Mouse (Mus musculus): ENCODE results near the gene Psg21. TPM values are rescaled to one million over a fixed set of nuclear protein-coding genes. Genes with fewer than 3 reads are reported as not detected.
A peak's percentile ranks its signal among the peaks of the same experiment; 100 is the strongest.
"Not testable (repeated sequence)": the region's sequence is repeated elsewhere in the genome, so short reads cannot be mapped to it uniquely, and the experiment has no call there.

Psg21 gene
- polyA plus RNA-seq (2012; rRNA removed): not detected in 2 replicates

DNA sequence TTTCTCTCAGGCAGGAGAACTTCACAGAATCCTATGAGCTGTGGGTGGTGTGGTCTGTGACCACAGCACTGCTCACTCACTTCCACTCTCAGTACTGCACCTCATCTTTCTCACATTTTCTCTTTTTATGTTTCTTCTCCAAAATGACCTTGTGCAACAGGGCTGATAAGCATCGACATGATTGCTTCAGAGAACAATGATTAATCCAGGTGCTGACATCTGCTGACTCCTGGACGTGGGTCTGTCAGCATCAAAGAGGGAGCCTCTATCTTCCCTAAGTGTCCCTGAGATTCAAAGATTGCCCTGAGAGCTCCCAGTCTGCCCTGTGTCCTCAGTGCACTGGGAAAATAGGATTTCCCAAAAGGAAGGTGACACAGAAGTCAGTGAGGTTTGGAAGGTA lies at the start of gene Psg21:
Gene Psg21, minus strand, starts transcription at position 101 of the 400 bp plus-strand sequence.
- H3K4me1 ChIP-seq (ENCODE audit: control insufficient read depth, insufficient read depth, low read length); H3K27ac ChIP-seq (ENCODE audit: insufficient read depth, low read depth, low read length); H3K36me3 ChIP-seq (ENCODE audit: control insufficient read depth, insufficient read depth, low read length); DNase-seq; H3K4me3 ChIP-seq (ENCODE audit: insufficient read depth, low read depth, low read length); H3K27me3 ChIP-seq (replicated peaks; ENCODE audit: control insufficient read depth, insufficient read depth, low read length): not testable (repeated sequence)
- WGBS: 72% methylated on average over 2 of the region's 2 CpGs

DNA sequence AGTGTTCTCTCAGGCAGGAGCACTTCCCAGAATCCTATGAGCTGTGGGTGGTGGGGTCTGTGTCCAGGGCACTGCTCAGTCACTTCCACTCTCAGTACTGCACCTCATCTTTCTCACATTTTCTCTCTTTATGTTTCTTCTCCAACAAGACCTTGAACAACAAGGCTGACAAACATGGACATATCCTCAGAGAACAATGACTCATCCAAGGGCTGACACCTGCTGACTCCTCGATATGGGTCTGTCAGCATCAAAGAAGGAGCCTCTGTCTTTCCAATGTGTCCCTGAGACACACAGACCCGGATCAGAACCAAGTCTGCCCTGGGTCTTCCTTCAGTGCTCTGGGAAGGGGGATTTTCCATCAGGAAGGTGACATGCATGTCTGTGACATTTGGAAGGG lies 29.6 kb upstream of the Psg21 start, which contains the start of gene Psg20:
Gene Psg20, minus strand, starts transcription at position 101 of the 400 bp plus-strand sequence.
- no peaks in the 10 kb centered on the region for H3K36me3 ChIP-seq (ENCODE audit: control insufficient read depth, insufficient read depth, low read length)
- no peak within 1 kb of the TSS for H3K27ac ChIP-seq (ENCODE audit: insufficient read depth, low read depth, low read length)
- H3K4me1 ChIP-seq (ENCODE audit: control insufficient read depth, insufficient read depth, low read length): no peaks in the 10 kb centered on the region
- DNase-seq: no peak
- H3K27me3 ChIP-seq (replicated peaks; ENCODE audit: control insufficient read depth, insufficient read depth, low read length): no peaks in the 10 kb centered on the region
- TF ChIP-seq POLR2A (IDR thresholded peaks at IDR 0.05; ENCODE audit: low read depth, low read length) (no peak), CTCF (conservative IDR thresholded peaks at IDR 0.05; ENCODE audit: insufficient read depth, insufficient read length, low read depth, low read length) (no peak)
- H3K4me3 ChIP-seq (ENCODE audit: insufficient read depth, low read depth, low read length): no peak within 1 kb of the TSS
- 61% methylated on average over 2 of the region's 2 CpGs for WGBS

DNA sequence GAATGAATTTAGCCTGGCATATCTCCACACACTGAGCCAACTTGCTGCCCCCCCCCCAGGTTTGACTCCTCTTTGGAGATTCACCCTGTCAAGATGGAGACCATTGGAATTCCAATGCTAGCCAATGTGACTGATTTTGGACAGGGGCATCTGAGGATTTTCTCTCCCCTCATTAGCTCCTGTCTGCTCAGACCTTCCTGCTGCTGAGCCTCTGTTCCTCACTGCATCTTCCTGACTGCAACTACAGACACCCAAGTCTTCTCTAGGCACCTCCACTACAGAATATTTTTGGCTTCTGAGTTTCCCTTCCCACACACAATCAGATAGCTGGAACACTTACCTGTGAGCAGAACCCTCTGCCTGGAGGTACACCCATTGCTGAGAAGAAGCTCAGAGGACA lies 29.1 kb upstream of the Psg21 start:
- Histone ChIP-seq H3K36me3 (ENCODE audit: control insufficient read depth, insufficient read depth, low read length) (no peaks in the 10 kb centered on the region), H3K27me3 (replicated peaks; ENCODE audit: control insufficient read depth, insufficient read depth, low read length) (no peaks in the 10 kb centered on the region), H3K27ac (ENCODE audit: insufficient read depth, low read depth, low read length) (no peak overlapping the region), H3K4me3 (ENCODE audit: insufficient read depth, low read depth, low read length) (no peak overlapping the region), H3K4me1 (ENCODE audit: control insufficient read depth, insufficient read depth, low read length) (no peaks in the 10 kb centered on the region)
- no peak for TF ChIP-seq CTCF (conservative IDR thresholded peaks at IDR 0.05; ENCODE audit: insufficient read depth, insufficient read length, low read depth, low read length)
- no peak for TF ChIP-seq POLR2A (IDR thresholded peaks at IDR 0.05; ENCODE audit: low read depth, low read length)
- DNase-seq: no peak

- no peaks in the 10 kb centered on the region for H3K36me3 ChIP-seq (ENCODE audit: control insufficient read depth, insufficient read depth, low read length)
- H3K4me3 ChIP-seq (ENCODE audit: insufficient read depth, low read depth, low read length): no peak overlapping the region
- H3K4me1 ChIP-seq (ENCODE audit: control insufficient read depth, insufficient read depth, low read length): no peaks in the 10 kb centered on the region
- 49% methylated on average over 2 of the region's 2 CpGs for WGBS
- no peak overlapping the region for H3K27ac ChIP-seq (ENCODE audit: insufficient read depth, low read depth, low read length)
- DNase-seq: peak; percentile 33
- TF ChIP-seq CTCF (conservative IDR thresholded peaks at IDR 0.05; ENCODE audit: insufficient read depth, insufficient read length, low read depth, low read length): peak; percentile 71
- no peak for TF ChIP-seq POLR2A (IDR thresholded peaks at IDR 0.05; ENCODE audit: low read depth, low read length)
- H3K27me3 ChIP-seq (replicated peaks; ENCODE audit: control insufficient read depth, insufficient read depth, low read length): no peaks in the 10 kb centered on the region
These were observed 23.2 kb upstream of the Psg21 start for GRCm38 (mm10) chr7:18679772-18680171.

DNA sequence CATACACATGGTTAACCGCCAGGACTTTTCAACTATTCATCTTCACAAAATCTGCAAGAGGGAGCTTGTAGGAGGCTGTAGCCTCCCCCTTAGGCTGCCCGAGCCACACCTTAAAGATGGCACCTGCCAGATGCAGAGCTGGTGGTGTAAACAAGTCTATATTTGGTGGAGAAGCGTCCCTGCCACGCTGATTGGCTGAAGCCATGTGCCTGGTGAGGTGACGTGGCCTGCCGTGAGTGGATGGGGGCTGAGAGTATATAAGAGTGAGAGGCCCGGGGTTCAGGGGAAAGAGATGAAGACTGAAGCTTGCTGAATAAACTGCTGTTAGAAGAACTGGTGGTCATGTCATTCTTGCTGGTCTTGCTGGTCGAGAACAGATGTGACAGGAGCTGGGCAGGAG lies 29.6 kb downstream of the Psg21 start:
- WGBS: 79% methylated on average over 8 of the region's 8 CpGs
- not testable (repeated sequence) for H3K36me3 ChIP-seq (ENCODE audit: control insufficient read depth, insufficient read depth, low read length); DNase-seq

GRCm38 (mm10) chr7:18616401-18616800 lies 40.1 kb downstream of the Psg21 start, which contains the start of gene Psg23:
Gene Psg23 (minus strand): TSS chr7:18616501.
- H3K27ac ChIP-seq (ENCODE audit: insufficient read depth, low read depth, low read length); DNase-seq: not testable (repeated sequence)
- WGBS: 45% methylated on average over 2 of the region's 2 CpGs

More for the DNA sequence above, 29.6 kb downstream of the Psg21 start:
- not testable (repeated sequence) for H3K4me3 ChIP-seq (ENCODE audit: insufficient read depth, low read depth, low read length); H3K4me1 ChIP-seq (ENCODE audit: control insufficient read depth, insufficient read depth, low read length); H3K27me3 ChIP-seq (replicated peaks; ENCODE audit: control insufficient read depth, insufficient read depth, low read length); H3K27ac ChIP-seq (ENCODE audit: insufficient read depth, low read depth, low read length)

More at GRCm38 (mm10) chr7:18616401-18616800, 40.1 kb downstream of the Psg21 start, which contains the start of gene Psg23:
- not testable (repeated sequence) for H3K36me3 ChIP-seq (ENCODE audit: control insufficient read depth, insufficient read depth, low read length); H3K4me1 ChIP-seq (ENCODE audit: control insufficient read depth, insufficient read depth, low read length); H3K4me3 ChIP-seq (ENCODE audit: insufficient read depth, low read depth, low read length); H3K27me3 ChIP-seq (replicated peaks; ENCODE audit: control insufficient read depth, insufficient read depth, low read length)

Other genes starting within 250 kb of the Psg21 start
- not detected in 2 replicates for gene Psg28, start 224.7 kb downstream of the Psg21 start, polyA plus RNA-seq (2012; rRNA removed)
- not detected in 2 replicates for gene Psg26, start 172.5 kb downstream of the Psg21 start, polyA plus RNA-seq (2012; rRNA removed)
- gene Psg25, start 124.5 kb downstream of the Psg21 start, polyA plus RNA-seq (2012; rRNA removed): not detected in 2 replicates
- gene Psg27, start 89.4 kb downstream of the Psg21 start, polyA plus RNA-seq (2012; rRNA removed): not detected in 2 replicates
- not detected in 2 replicates for gene Psg23, start 40.2 kb downstream of the Psg21 start, polyA plus RNA-seq (2012; rRNA removed)
- not detected in 2 replicates for gene Psg20, start 29.5 kb upstream of the Psg21 start, polyA plus RNA-seq (2012; rRNA removed)
- gene Psg22, start 61.4 kb upstream of the Psg21 start, polyA plus RNA-seq (2012; rRNA removed): 0.19 TPM in 1 of 2 replicates, not detected in the other
- not detected in 2 replicates for gene Psg19, start 141.8 kb upstream of the Psg21 start, polyA plus RNA-seq (2012; rRNA removed)
- 0.03 and 0.04 TPM in 2 replicates for gene Psg17, start 164.9 kb upstream of the Psg21 start, polyA plus RNA-seq (2012; rRNA removed)
- 4.8 and 5.6 TPM in 2 replicates for gene Mill2, start 183.2 kb upstream of the Psg21 start, polyA plus RNA-seq (2012; rRNA removed)
- gene Pglyrp1, start 214.6 kb upstream of the Psg21 start, polyA plus RNA-seq (2012; rRNA removed): 2.3 and 5.9 TPM in 2 replicates

Measured in kidney, adult 2 months (tissue).